Mouse (Mus musculus): ENCODE data around the gene Cks2.

DNA sequence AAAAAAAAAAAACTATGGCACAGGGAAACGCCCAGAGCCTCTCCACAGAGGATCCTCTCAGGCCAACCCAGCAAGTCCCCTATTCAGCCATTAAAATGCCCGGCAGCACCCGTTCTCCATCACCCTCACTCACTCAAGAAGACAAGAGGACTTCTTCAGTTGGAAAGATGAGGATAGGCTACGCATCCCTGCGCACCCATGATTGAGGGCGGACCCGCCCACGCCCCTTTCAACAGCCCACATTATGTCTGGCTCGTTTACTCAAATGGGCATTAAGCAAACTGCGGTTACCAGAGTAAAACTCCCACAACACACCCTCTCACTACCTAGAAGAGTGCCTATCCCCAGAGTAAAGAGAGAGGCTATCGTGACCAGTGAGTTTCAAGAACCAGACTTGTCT is 49.6 kb upstream of the Cks2 start:
- TF ChIP-seq GATA1 (IDR thresholded peaks at IDR 0.05; ENCODE audit: low read length) (no peak), TAL1 (IDR thresholded peaks at IDR 0.05; ENCODE audit: low read length) (no peak)
